Mouse (Mus musculus) forebrain, embryonic 11.5 days (tissue): ENCODE measurements at regions not wholly inside any gene's neighbourhood (a gene's known extent, or its start where the extent isn't known, plus 50 kb on each side); places are given as distances from the start of the nearest gene placed in this dataset.
"Not testable (repeated sequence)": the region's sequence is repeated elsewhere in the genome, so short reads cannot be mapped to it uniquely, and the experiment has no call there.

Source experiments
- ATAC-seq: fragments of 200-750 bp; cut with Nextera tagmentation; replicated peaks from 2 replicates; pipeline ENCODE4 v1.8.0; 2017; ENCODE audit warnings: moderate TSS enrichment; ENCODE audit not compliant: low FRiP score
- DNase-seq: peaks from one replicate; pipeline ENCODE4 v3.0.0-alpha.2; 2017; ENCODE audit warnings: low spot score
- H3K27ac ChIP-seq: fragments of 300-500 bp; sonication (generic); 2 replicates; pipeline ENCODE4 v1.5.1; 2014; ENCODE audit warnings: low read depth, low read length
- H3K27me3 ChIP-seq: fragments of 300-500 bp; sonication (generic); 2 replicates; pipeline ENCODE4 v1.6.1; 2014; ENCODE audit warnings: mild to moderate bottlenecking, low read length, mixed read lengths; ENCODE audit not compliant: control insufficient read depth, insufficient read depth
- H3K36me3 ChIP-seq: fragments of 300-500 bp; sonication (generic); 2 replicates; pipeline ENCODE4 v1.6.1; 2014; ENCODE audit warnings: mild to moderate bottlenecking, low read length, moderate library complexity, mixed read lengths; ENCODE audit not compliant: control insufficient read depth, insufficient read depth
- H3K4me1 ChIP-seq: fragments of 300-500 bp; sonication (generic); replicated peaks from 2 replicates; pipeline ENCODE4 v1.6.1; 2014; ENCODE audit warnings: low read length, mixed read lengths; ENCODE audit not compliant: control insufficient read depth, insufficient read depth
- H3K4me2 ChIP-seq: fragments of 300-500 bp; sonication (generic); 2 replicates; pipeline ENCODE4 v1.6.1; 2014; ENCODE audit warnings: low read depth, mild to moderate bottlenecking, low read length, moderate library complexity, mixed read lengths; ENCODE audit not compliant: severe bottlenecking
- H3K4me3 ChIP-seq: fragments of 300-500 bp; sonication (generic); 2 replicates; pipeline ENCODE4 v1.5.1; 2014; ENCODE audit warnings: low read depth, low read length
- H3K9ac ChIP-seq: fragments of 300-500 bp; sonication (generic); 2 replicates; pipeline ENCODE4 v1.6.1; 2014; ENCODE audit warnings: low read length
- H3K9me3 ChIP-seq: fragments of 300-500 bp; sonication (generic); 2 replicates; pipeline ENCODE4 v1.6.1; 2016; ENCODE audit warnings: low read length, mixed read lengths; ENCODE audit not compliant: control insufficient read depth
- WGBS: fragments of 180-500 bp; shearing (Covaris S2); extraction: QIAGEN DNeasy Blood & Tissue Kit; methylation state at CpG from one replicate; pipeline ENCODE4 v1.1.7; 2014; 5-methylcytosine and 5-hydroxymethylcytosine counted together

DNA sequence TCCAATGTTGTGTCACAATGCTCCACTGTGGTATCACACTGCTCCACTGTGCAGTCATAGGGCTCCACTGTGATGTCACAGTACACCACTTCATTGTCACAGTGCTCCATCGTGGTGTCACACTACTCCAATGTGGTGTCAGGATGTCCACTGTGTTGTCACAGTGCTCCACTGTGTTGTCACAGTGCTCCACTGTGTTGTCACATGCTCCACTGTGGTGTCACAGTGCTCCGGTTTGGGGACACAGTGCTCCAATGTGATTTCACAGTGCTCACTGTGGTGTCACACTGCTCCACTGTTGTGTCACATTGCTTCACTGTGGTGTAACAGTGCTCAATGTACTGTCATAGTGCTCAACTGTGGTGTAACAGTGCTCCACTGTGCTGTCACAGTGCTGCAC is 108.1 kb upstream of the Scaf8 start:
- Histone ChIP-seq H3K27me3 (no peaks in the 10 kb centered on the region), H3K4me3 (no peak overlapping the region), H3K9ac (no peak overlapping the region), H3K9me3 (peaks cover 49% of the 10 kb centered on the region), H3K4me2 (no peak overlapping the region), H3K36me3 (peaks cover 2% of the 10 kb centered on the region; the same call in 1 of the 2 replicates), H3K27ac (no peak overlapping the region), H3K4me1 (no peaks in the 10 kb centered on the region)
- DNase-seq = no peak
- peak; percentile 11; the same call in 1 of the 2 replicates for ATAC-seq
- WGBS = 81% methylated on average over 2 of the region's 2 CpGs

- WGBS = 68% methylated on average over 2 of the region's 2 CpGs
- no peak overlapping the region for H3K27ac ChIP-seq
- H3K36me3 ChIP-seq = peaks cover 2% of the 10 kb centered on the region; the same call in 1 of the 2 replicates
- no peak overlapping the region for H3K4me2 ChIP-seq
- ATAC-seq = peak; percentile 26; the same call in 1 of the 2 replicates
- peaks cover 52% of the 10 kb centered on the region for H3K9me3 ChIP-seq
- no peaks in the 10 kb centered on the region for H3K27me3 ChIP-seq
- H3K4me3 ChIP-seq = no peak overlapping the region
- H3K9ac ChIP-seq = no peak overlapping the region
- no peaks in the 10 kb centered on the region for H3K4me1 ChIP-seq
- DNase-seq = no peak
Measured at GRCm38 (mm10) chr17:3007234-3007633, 107.5 kb upstream of the Scaf8 start.

GRCm38 (mm10) chr17:3009939-3010338 is 104.8 kb upstream of the Scaf8 start:
- Histone ChIP-seq H3K36me3 (peaks cover 2% of the 10 kb centered on the region; the same call in 1 of the 2 replicates), H3K9ac (no peak overlapping the region), H3K9me3 (peaks cover 69% of the 10 kb centered on the region), H3K27me3 (no peaks in the 10 kb centered on the region), H3K4me3 (no peak overlapping the region), H3K4me2 (no peak overlapping the region), H3K27ac (no peak overlapping the region), H3K4me1 (no peaks in the 10 kb centered on the region)
- no peak for ATAC-seq
- 67% methylated on average over 2 of the region's 2 CpGs for WGBS
- DNase-seq = peak; percentile 48

DNA sequence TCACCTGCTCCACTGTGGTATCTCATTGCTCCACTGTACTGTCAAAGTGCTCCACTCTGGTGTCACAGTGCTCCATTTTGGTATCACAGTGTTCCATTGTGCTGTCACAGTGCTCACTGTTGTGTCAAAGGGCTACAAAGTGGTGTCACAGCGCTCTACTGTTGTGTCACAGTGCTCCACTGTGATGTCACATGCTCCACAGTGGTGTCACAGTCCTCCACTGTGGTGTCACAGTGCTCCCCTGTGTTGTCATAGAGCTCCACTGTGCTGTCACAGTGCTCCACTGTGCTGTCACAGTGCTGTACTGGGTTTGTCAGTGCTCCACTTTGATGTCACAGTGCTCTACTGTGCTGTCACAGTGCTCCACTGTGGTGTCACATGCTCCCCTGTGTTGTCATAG is 102.7 kb upstream of the Scaf8 start:
- Histone ChIP-seq H3K36me3 (peaks cover 2% of the 10 kb centered on the region; the same call in 1 of the 2 replicates), H3K9ac (no peak overlapping the region), H3K4me3 (no peak overlapping the region), H3K4me2 (no peak overlapping the region), H3K27ac (no peak overlapping the region), H3K9me3 (peaks cover 66% of the 10 kb centered on the region), H3K4me1 (no peaks in the 10 kb centered on the region), H3K27me3 (no peaks in the 10 kb centered on the region)
- no peak for DNase-seq
- 56% methylated on average over 1 of the region's 1 CpGs for WGBS
- no peak for ATAC-seq

- Histone ChIP-seq H3K9me3 (peaks cover 27% of the 10 kb centered on the region), H3K4me3 (no peak overlapping the region), H3K9ac (no peak overlapping the region), H3K27ac (no peak overlapping the region), H3K4me1 (no peaks in the 10 kb centered on the region), H3K36me3 (no peaks in the 10 kb centered on the region), H3K4me2 (no peak overlapping the region), H3K27me3 (no peaks in the 10 kb centered on the region)
- WGBS = 91% methylated on average over 2 of the region's 2 CpGs
- peak; percentile 37 for DNase-seq
- peak; percentile 70 for ATAC-seq
Measured at GRCm38 (mm10) chr17:3019631-3020391, 95.0 kb upstream of the Scaf8 start.

DNA sequence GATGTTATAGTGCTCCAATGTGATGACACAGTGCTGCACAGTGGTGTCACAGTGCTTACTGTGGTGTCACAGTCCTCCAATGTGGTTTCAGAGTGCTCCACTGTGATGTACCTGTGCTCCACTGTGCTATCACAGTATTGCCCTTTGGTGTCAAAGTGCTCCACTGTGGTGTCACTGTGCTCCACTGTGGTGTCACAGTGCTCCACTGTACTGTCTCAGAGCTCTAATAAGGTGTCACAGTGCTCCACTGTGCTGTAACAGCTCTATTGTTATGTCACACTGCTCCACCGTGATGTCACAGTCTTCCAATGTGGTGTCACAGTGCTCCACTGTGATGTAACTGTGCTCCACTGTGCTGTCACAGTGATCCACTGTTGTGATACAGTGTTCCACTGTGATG is 94.4 kb upstream of the Scaf8 start:
- Histone ChIP-seq H3K36me3 (no peaks in the 10 kb centered on the region), H3K4me2 (no peak overlapping the region), H3K27ac (no peak overlapping the region), H3K4me3 (no peak overlapping the region), H3K9ac (no peak overlapping the region), H3K9me3 (peaks cover 23% of the 10 kb centered on the region), H3K4me1 (no peaks in the 10 kb centered on the region), H3K27me3 (no peaks in the 10 kb centered on the region)
- ATAC-seq (peak; percentile 67), DNase-seq (peak; percentile 26)
- 91% methylated on average over 1 of the region's 1 CpGs for WGBS

DNA sequence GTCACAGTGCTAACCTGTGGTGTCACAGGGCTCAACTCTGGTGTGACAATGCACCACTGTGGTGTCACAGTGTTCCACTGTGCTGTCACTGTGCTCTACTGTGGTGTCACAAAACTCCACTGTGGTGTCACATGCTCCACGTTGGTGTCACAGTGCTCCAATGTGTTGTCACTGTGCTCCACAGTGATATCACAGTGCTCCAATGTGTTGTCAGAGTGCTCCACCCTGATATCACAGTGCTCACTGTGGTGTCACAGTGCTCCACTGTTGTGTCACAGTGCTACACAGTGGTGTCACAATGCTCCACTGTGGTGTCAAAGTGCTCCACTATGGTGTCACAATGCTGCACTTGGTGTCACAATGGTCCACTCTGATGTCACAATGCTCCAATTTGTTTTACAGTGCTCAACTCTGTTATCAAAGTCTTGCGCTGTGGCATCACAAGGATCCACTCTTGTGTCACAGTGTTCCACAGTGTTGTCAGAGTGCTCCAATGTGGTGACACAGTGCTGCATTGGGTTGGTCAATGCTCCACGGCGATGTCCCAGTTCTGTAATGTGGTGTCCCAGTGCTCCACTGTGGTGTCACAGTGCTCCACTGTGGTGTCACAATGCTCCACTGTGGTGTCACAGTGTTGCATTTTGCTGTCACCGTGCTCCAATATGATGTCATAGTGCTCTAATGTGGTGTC is 92.4 kb upstream of the Scaf8 start:
- Histone ChIP-seq H3K4me3 (no peak overlapping the region), H3K36me3 (no peaks in the 10 kb centered on the region), H3K27me3 (no peaks in the 10 kb centered on the region), H3K27ac (no peak overlapping the region), H3K9ac (no peak overlapping the region), H3K4me1 (no peaks in the 10 kb centered on the region), H3K9me3 (peaks cover 23% of the 10 kb centered on the region), H3K4me2 (no peak overlapping the region)
- 0 out of 2 replicates have a peak, but pooled peaks have one; percentile 50 for ATAC-seq
- DNase-seq = peak; percentile 34
- WGBS = 86% methylated on average over 5 of the region's 5 CpGs

- not testable (repeated sequence) for DNase-seq, H3K27ac ChIP-seq, H3K4me1 ChIP-seq, H3K36me3 ChIP-seq, H3K9ac ChIP-seq, H3K4me3 ChIP-seq, H3K4me2 ChIP-seq, H3K27me3 ChIP-seq
- WGBS = 79% methylated on average over 2 of the region's 3 CpGs
- peak; percentile 67 for ATAC-seq
- peaks cover 23% of the 10 kb centered on the region for H3K9me3 ChIP-seq
Measured at GRCm38 (mm10) chr17:3022936-3023247, 91.9 kb upstream of the Scaf8 start.
